Mouse (Mus musculus) layer of hippocampus, postnatal 25 days (tissue): ENCODE measurements around the gene Ovol1. TPM values are rescaled to one million over a fixed set of nuclear protein-coding genes. Genes with fewer than 3 reads are reported as not detected.

Experiments
- DNase-seq, 2 experiments: peaks; one replicate each; pipeline ENCODE4 v3.0.0; 2022; ENCODE audit warnings: mixed read lengths in 2 of 2, low spot score in 1 of 2; ENCODE audit errors: extremely low spot score in 1 of 2
- total RNA-seq, 2 experiments: library from RNA; stranded (reverse); gene quantifications; 2 replicates each; pipeline ENCODE4 v1.2.3; 2021

Gene Ovol1
- total RNA-seq, 2 experiments from 2014 or later, result not detected

GRCm38 (mm10) chr19:5532520-5532919 lies 27.9 kb downstream of the Ovol1 start:
- DNase-seq, result no peak

- DNase-seq, result no peak
Observed at GRCm38 (mm10) chr19:5530138-5530524, 30.3 kb downstream of the Ovol1 start.

- DNase-seq, result peak; percentile 86 to 99
Observed at GRCm38 (mm10) chr19:5529325-5530137, 30.9 kb downstream of the Ovol1 start.

GRCm38 (mm10) chr19:5525204-5525603 lies 35.2 kb downstream of the Ovol1 start:
- no peak for DNase-seq

GRCm38 (mm10) chr19:5518721-5519120 lies 41.7 kb downstream of the Ovol1 start:
- no peak for DNase-seq

GRCm38 (mm10) chr19:5516906-5517505 lies 43.4 kb downstream of the Ovol1 start:
- DNase-seq, result no peak

- no peak for DNase-seq
Observed at GRCm38 (mm10) chr19:5515840-5516777, 44.3 kb downstream of the Ovol1 start.

- DNase-seq, result no peak
Observed at GRCm38 (mm10) chr19:5513005-5513349, 47.5 kb downstream of the Ovol1 start.

- no peak for DNase-seq
Observed at GRCm38 (mm10) chr19:5512091-5513004, 48.1 kb downstream of the Ovol1 start.

GRCm38 (mm10) chr19:5511074-5511632 lies 49.3 kb downstream of the Ovol1 start:
- DNase-seq, result no peak

GRCm38 (mm10) chr19:5510031-5511026 lies 50.1 kb downstream of the Ovol1 start, which contains the start of gene Snx32:
Snx32 (minus strand) TSS chr19:5510538.
- DNase-seq, result peak; percentile 88 to 93

- no peak for DNase-seq
Observed at GRCm38 (mm10) chr19:5503687-5504086, 56.8 kb downstream of the Ovol1 start, which contains the start of gene 1700020D05Rik. 1700020D05Rik (minus strand) TSS chr19:5503787.

- DNase-seq, result no peak
Observed at GRCm38 (mm10) chr19:5500330-5500875, 60.0 kb downstream of the Ovol1 start.

Other genes starting within 250 kb of the Ovol1 start
- not detected for gene Catsper1, start 224.9 kb downstream of the Ovol1 start, total RNA-seq
- 1 to 10 TPM; 6.1 to 6.7 TPM for gene Cst6, start 211.1 kb downstream of the Ovol1 start, total RNA-seq
- 10 to 100 TPM; 19.5 to 23.7 TPM for gene Eif1ad, start 193.9 kb downstream of the Ovol1 start, total RNA-seq
- 10 to 100 TPM; 85.3 to 93.2 TPM for gene Banf1, start 193.5 kb downstream of the Ovol1 start, total RNA-seq
- gene Sart1, start 171.9 kb downstream of the Ovol1 start, total RNA-seq, result 10 to 100 TPM; 83.7 to 99.3 TPM
- not detected for gene Tsga10ip, start 158.1 kb downstream of the Ovol1 start, total RNA-seq
- 100 to 1,000 TPM; 278 to 311 TPM for gene Drap1, start 135.7 kb downstream of the Ovol1 start, total RNA-seq
- gene AI837181, start 135.5 kb downstream of the Ovol1 start, total RNA-seq, result 10 to 100 TPM; 68.2 to 71.1 TPM
- gene Fosl1, start 113.1 kb downstream of the Ovol1 start, total RNA-seq, result not detected
- gene Ccdc85b, start 102.8 kb downstream of the Ovol1 start, total RNA-seq, result 10 to 100 TPM; 32.9 to 35.9 TPM
- 100 to 1,000 TPM in 1 of 2 experiments, 10 to 100 TPM in 1; 99.4 to 110 TPM for gene Fibp, start 100.0 kb downstream of the Ovol1 start, total RNA-seq
- gene Ctsw, start 92.1 kb downstream of the Ovol1 start, total RNA-seq, result not detected
- gene Efemp2, start 86.7 kb downstream of the Ovol1 start, total RNA-seq, result 10 to 100 TPM; 11.0 to 11.6 TPM
- 10 to 100 TPM; 33.2 to 38.2 TPM for gene Mus81, start 72.2 kb downstream of the Ovol1 start, total RNA-seq
- 1,000 to 10,000 TPM; 1,427 to 1,527 TPM for gene Cfl1, start 70.2 kb downstream of the Ovol1 start, total RNA-seq
- gene 1700020D05Rik, start 56.9 kb downstream of the Ovol1 start, total RNA-seq, result 1 to 10 TPM; 4.5 to 9.2 TPM
- gene Snx32, start 50.1 kb downstream of the Ovol1 start, total RNA-seq, result 10 to 100 TPM; 78.0 to 86.5 TPM
- 1 to 10 TPM; 7.7 to 8.2 TPM for gene Ap5b1, start 7.4 kb upstream of the Ovol1 start, total RNA-seq
- gene Rnaseh2c, start 41.2 kb upstream of the Ovol1 start, total RNA-seq, result 10 to 100 TPM; 67.6 to 85.2 TPM
- gene Kat5, start 49.6 kb upstream of the Ovol1 start, total RNA-seq, result 10 to 100 TPM; 83.1 to 87.8 TPM
- gene Rela, start 76.8 kb upstream of the Ovol1 start, total RNA-seq, result 10 to 100 TPM; 20.6 to 22.0 TPM
- 10 to 100 TPM; 15.3 to 16.1 TPM for gene Sipa1, start 103.1 kb upstream of the Ovol1 start, total RNA-seq
- gene Map3k11, start 128.1 kb upstream of the Ovol1 start, total RNA-seq, result 10 to 100 TPM; 17.4 to 21.1 TPM
- gene Pcnx3, start 128.3 kb upstream of the Ovol1 start, total RNA-seq, result 10 to 100 TPM; 59.8 to 73.9 TPM
- not detected for gene Kcnk7, start 143.7 kb upstream of the Ovol1 start, total RNA-seq
- 10 to 100 TPM; 14.6 to 17.2 TPM for gene Ehbp1l1, start 165.7 kb upstream of the Ovol1 start, total RNA-seq
- 10 to 100 TPM; 29.3 to 32.9 TPM for gene Fam89b, start 169.0 kb upstream of the Ovol1 start, total RNA-seq
- 10 to 100 TPM; 23.8 to 26.8 TPM for gene Ltbp3, start 180.3 kb upstream of the Ovol1 start, total RNA-seq
- gene Scyl1, start 210.8 kb upstream of the Ovol1 start, total RNA-seq, result 10 to 100 TPM; 68.6 to 71.8 TPM